Mouse (Mus musculus): ENCODE data around the gene Gm45716.

GRCm38 (mm10) chr11:90291156-90291555, 103.7 kb downstream of the Gm45716 start:
- TF ChIP-seq POLR2A (IDR thresholded peaks at IDR 0.05; ENCODE audit: control insufficient read depth, low read depth, low read length), result no peak
- TF ChIP-seq CTCF (IDR thresholded peaks at IDR 0.05; ENCODE audit: control insufficient read depth, insufficient read depth, insufficient replicate concordance, low read depth, low read length), result no peak
